22 mouse cellular contexts compared by ENCODE assay signal in genomic region chr9:50490836-50491235, GRCm38 (mm10). TPM values are rescaled to one million over a fixed set of nuclear protein-coding genes. Genes with fewer than 3 reads are reported as not detected.
DNase-seq lines count a peak whose midpoint lies in the region; ATAC-seq and TF ChIP-seq lines count a peak whose summit lies in the region.
"Had no signal": no experiment of that assay in that cellular context is flagged by ENCODE, and none has a peak within 500 bp of the region (broad histone marks: within the 10 kb centered on the region; RNA-seq: fewer than 3 reads in every experiment).

No protein-coding gene starts in this region.

- 0 out of 2 replicates have a peak, but pooled peaks have one; percentile 44 for ATAC-seq in megakaryocyte-erythroid progenitor cell, adult 5-6 weeks (replicated peaks; ENCODE audit: low FRiP score, low TSS enrichment, poor library complexity, severe bottlenecking)
- ATAC-seq: forebrain, embryonic 16.5 days had no signal

- no peak for TF ChIP-seq POLR2A in CH12.LX (IDR thresholded peaks at IDR 0.05; ENCODE audit: low read depth, low read length)

- H3K27ac ChIP-seq in CH12.LX (ENCODE audit: insufficient read depth, low read depth): no peak overlapping the region
- H3K27ac ChIP-seq: forebrain, embryonic 10.5 days; hindbrain, embryonic 15.5 days; limb, embryonic 15.5 days; midbrain, embryonic 12.5 days had no signal

- dilution Hi-C loops in CH12.LX (cut with MboI; ENCODE audit: extremely low pct_ligation_motif_present, extremely low pct_unique_long_range_greater_than_20kb, low sequenced_read_pairs): no loop called here

- peak; percentile 15 for DNase-seq in 416B (ENCODE audit: low read depth)
- DNase-seq in CH12.LX (ENCODE audit: extremely low read depth): peak; percentile 34
- peak; percentile 80 for DNase-seq in ZHBTc4 (ENCODE audit: low read depth, low spot score)
- no peak for DNase-seq in gastrocnemius, adult 8-10 months (ENCODE audit: low spot score in 2 of 2)
- DNase-seq in thymus, postnatal 25 days: no peak
- DNase-seq in embryo, embryonic 10 days (ENCODE audit: low spot score): no peak
- DNase-seq: adrenal gland, postnatal 10 days; cerebellum, adult 8-10 months; cerebellum, postnatal 36 days; kidney, adult 8-10 months; kidney, postnatal 10 days; left cerebral cortex, postnatal 4 days; lung, adult 2 months had no signal

- no peaks in the 10 kb centered on the region for H3K27me3 ChIP-seq in CH12.LX (replicated peaks)
- H3K27me3 ChIP-seq: hindbrain, embryonic 15.5 days; limb, embryonic 15.5 days; midbrain, embryonic 12.5 days had no signal

- no peaks in the 10 kb centered on the region for H3K36me3 ChIP-seq in CH12.LX (replicated peaks in 1 of 2; ENCODE audit: control insufficient read depth in 1 of 2, insufficient read depth in 1 of 2, low read length in 1 of 2)
- H3K36me3 ChIP-seq: forebrain, embryonic 10.5 days; hindbrain, embryonic 15.5 days; limb, embryonic 15.5 days; midbrain, embryonic 12.5 days had no signal

- in situ Hi-C loops in CH12.LX (cut with MboI; ENCODE audit: low pct_ligation_motif_present, low pct_unique_long_range_greater_than_20kb, low sequenced_read_pairs): no loop called here

- peaks cover 3% of the 10 kb centered on the region for H3K9me3 ChIP-seq in CH12.LX (replicated peaks; ENCODE audit: low read length)
- H3K9me3 ChIP-seq: forebrain, embryonic 10.5 days; hindbrain, embryonic 15.5 days; limb, embryonic 15.5 days; midbrain, embryonic 12.5 days had no signal

- H3K79me2 ChIP-seq in CH12.LX (replicated peaks; ENCODE audit: control insufficient read depth, extremely low read depth, insufficient read depth, poor library complexity, severe bottlenecking): no peaks in the 10 kb centered on the region

- TF ChIP-seq RAD21 in CH12.LX (IDR thresholded peaks at IDR 0.05; ENCODE audit: low read depth, low read length): no peak

- H3K9ac ChIP-seq in CH12.LX (ENCODE audit: insufficient read depth, low read depth): no peak overlapping the region
- H3K9ac ChIP-seq: hindbrain, embryonic 15.5 days; limb, embryonic 15.5 days; midbrain, embryonic 12.5 days had no signal

- H3K4me2 ChIP-seq in CH12.LX (ENCODE audit: insufficient read depth, low read depth, poor library complexity, severe bottlenecking): no peak overlapping the region
- H3K4me2 ChIP-seq: hindbrain, embryonic 15.5 days; limb, embryonic 15.5 days; midbrain, embryonic 12.5 days had no signal

- no peak for TF ChIP-seq EP300 in CH12.LX (IDR thresholded peaks at IDR 0.05; ENCODE audit: low read length)

- H3K4me3 ChIP-seq in CH12.LX (replicated peaks in 1 of 3; ENCODE audit: low read depth in 2 of 3, low read length in 2 of 3, poor library complexity in 1 of 3): no peak overlapping the region
- H3K4me3 ChIP-seq: forebrain, embryonic 10.5 days; hindbrain, embryonic 15.5 days; limb, embryonic 15.5 days; midbrain, embryonic 12.5 days had no signal

- peaks cover 3 to 27% of the 10 kb centered on the region in 2 experiments for H3K4me1 ChIP-seq in CH12.LX (ENCODE audit: control insufficient read depth in 1 of 2, insufficient read depth in 2 of 2)

- no peak for TF ChIP-seq CTCF in CH12.LX (conservative IDR thresholded peaks at IDR 0.05 in 1 of 2, IDR thresholded peaks at IDR 0.05 in 1 of 2; ENCODE audit: low read depth in 2 of 2, low read length in 2 of 2)

TF ChIP-seq in CH12.LX, 34 proteins besides CTCF, POLR2A, EP300 and RAD21:
- TF ChIP-seq TCF12 (IDR thresholded peaks at IDR 0.05; ENCODE audit: low read depth, low read length): no peak
- TF ChIP-seq MAX (IDR thresholded peaks at IDR 0.05; ENCODE audit: low read length): no peak
- no peak for TF ChIP-seq CHD1 (IDR thresholded peaks at IDR 0.05; ENCODE audit: low read depth, low read length)
- no peak for TF ChIP-seq JUN (IDR thresholded peaks at IDR 0.05; ENCODE audit: insufficient read depth, low read depth, low read length)
- no peak for TF ChIP-seq ZC3H11A (IDR thresholded peaks at IDR 0.05; ENCODE audit: low read depth, low read length)
- no peak for TF ChIP-seq SIN3A (IDR thresholded peaks at IDR 0.05; ENCODE audit: low read length)
- TF ChIP-seq ZMIZ1 (IDR thresholded peaks at IDR 0.05; ENCODE audit: low read depth, low read length): no peak
- no peak for TF ChIP-seq ZKSCAN1 (IDR thresholded peaks at IDR 0.05; ENCODE audit: borderline replicate concordance, low read depth, low read length)
- TF ChIP-seq MAFK (IDR thresholded peaks at IDR 0.05; ENCODE audit: insufficient replicate concordance, low read length): no peak
- TF ChIP-seq PAX5 (IDR thresholded peaks at IDR 0.05; ENCODE audit: low read length): no peak
- TF ChIP-seq NRF1 (IDR thresholded peaks at IDR 0.05; ENCODE audit: low read depth, low read length): no peak
- no peak for TF ChIP-seq MXI1 (IDR thresholded peaks at IDR 0.05; ENCODE audit: low read depth, low read length)
- no peak for TF ChIP-seq HCFC1 (IDR thresholded peaks at IDR 0.05; ENCODE audit: low read depth, low read length)
- no peak for TF ChIP-seq KAT2A (IDR thresholded peaks at IDR 0.05; ENCODE audit: insufficient replicate concordance, low read length)
- TF ChIP-seq BHLHE40 (IDR thresholded peaks at IDR 0.05; ENCODE audit: low read depth, low read length): no peak

RNA-seq across cellular contexts. Expression of gene Plet1, which starts 3.5 kb away (rescaled TPM):
- total RNA-seq in CH12.LX (2012; rRNA removed) (0.08 TPM in 1 of 2 replicates, not detected in the other), CH12.LX (2014; rRNA removed) (not detected in 2 replicates)
- 0.19 TPM in 1 of 2 replicates, not detected in the other for polyA plus RNA-seq in CH12.LX (2012; ENCODE audit: insufficient read length, low read depth)
- not detected in 2 replicates for total RNA-seq in megakaryocyte-erythroid progenitor cell, adult 5-6 weeks (2014; fragmentation: Nextera tagmentation)
- not detected in 2 replicates for total RNA-seq in megakaryocyte-erythroid progenitor cell, adult 5-6 weeks (2017)
- under 1 TPM in 2 of 4 experiments, not detected in 2; 0.19 to 0.27 TPM for total RNA-seq in gastrocnemius, adult 8-10 months (2022)
- total RNA-seq: gastrocnemius, postnatal 4 days; hematopoietic stem cell, adult 5-6 weeks; left cerebral cortex, adult 8-10 months; left cerebral cortex, postnatal 4 days had no signal

RNA-seq across cellular contexts. Expression of gene Pts, which starts 37.7 kb away (rescaled TPM):
- total RNA-seq in CH12.LX (2012; rRNA removed): 35.3 and 37.9 TPM in 2 replicates
- total RNA-seq in CH12.LX (2014; rRNA removed): 89.4 and 91.8 TPM in 2 replicates
- 35.4 and 37.7 TPM in 2 replicates for polyA plus RNA-seq in CH12.LX (2012; ENCODE audit: insufficient read length, low read depth)
- 76.0 and 81.6 TPM in 2 replicates for total RNA-seq in megakaryocyte-erythroid progenitor cell, adult 5-6 weeks (2014; fragmentation: Nextera tagmentation)
- 45.2 and 74.2 TPM in 2 replicates for total RNA-seq in megakaryocyte-erythroid progenitor cell, adult 5-6 weeks (2017)
- total RNA-seq in gastrocnemius, adult 8-10 months (2022): 10 to 100 TPM; 10.1 to 13.7 (median 11.7) TPM

Comparison
In these comparisons a context has a peak if more than half of its experiments do, and no peak if none do; other contexts are left out.
1. DNase-seq: peak in 416B (single experiment), CH12.LX (single experiment) and ZHBTc4 (single experiment); none in gastrocnemius, adult 8-10 months (0 of 2), thymus, postnatal 25 days (single experiment) and embryo, embryonic 10 days (single experiment).